Mouse (Mus musculus) limb, embryonic 12.5 days (tissue): ENCODE data around the gene Afap1l2. TPM values are rescaled to one million over a fixed set of nuclear protein-coding genes. Genes with fewer than 3 reads are reported as not detected.
A peak's percentile ranks its signal among the peaks of the same experiment; 100 is the strongest.

Experiments used
- ATAC-seq: fragments of 200-750 bp; cut with Nextera tagmentation; 2 replicates; pipeline ENCODE4 v1.8.0; 2017; ENCODE audit warnings: low read depth, moderate TSS enrichment; ENCODE audit not compliant: insufficient number of reproducible peaks, insufficient read depth, low FRiP score, low TSS enrichment
- H3K27ac ChIP-seq: fragments of 300-500 bp; sonication (generic); 2 replicates; pipeline ENCODE4 v1.5.1; 2016; ENCODE audit warnings: mild to moderate bottlenecking, moderate library complexity
- H3K27me3 ChIP-seq: fragments of 300-500 bp; sonication (generic); 2 replicates; pipeline ENCODE4 v1.6.1; 2016; ENCODE audit warnings: mild to moderate bottlenecking, moderate library complexity
- H3K36me3 ChIP-seq: fragments of 300-500 bp; sonication (generic); 2 replicates; pipeline ENCODE4 v1.6.1; 2016; ENCODE audit warnings: mild to moderate bottlenecking, moderate library complexity
- H3K4me1 ChIP-seq: fragments of 300-500 bp; sonication (generic); replicated peaks from 2 replicates; pipeline ENCODE4 v1.6.1; 2016
- H3K4me2 ChIP-seq: fragments of 300-500 bp; sonication (generic); 2 replicates; pipeline ENCODE4 v1.6.1; 2016; ENCODE audit warnings: mild to moderate bottlenecking, moderate library complexity
- H3K4me3 ChIP-seq: fragments of 300-500 bp; sonication (generic); replicated peaks from 2 replicates; pipeline ENCODE4 v1.5.1; 2016; ENCODE audit warnings: mild to moderate bottlenecking
- H3K9ac ChIP-seq: fragments of 300-500 bp; sonication (generic); replicated peaks from 2 replicates; pipeline ENCODE4 v1.6.1; 2016; ENCODE audit warnings: mild to moderate bottlenecking, moderate library complexity
- H3K9me3 ChIP-seq: fragments of 300-500 bp; sonication (generic); 2 replicates; pipeline ENCODE4 v1.6.1; 2016; ENCODE audit warnings: mild to moderate bottlenecking, moderate library complexity
- WGBS: fragments of 180-500 bp; shearing (Covaris S2); methylation state at CpG from one replicate; pipeline ENCODE4 v1.1.7; 2016; 5-methylcytosine and 5-hydroxymethylcytosine counted together
- polyA plus RNA-seq: library from polyadenylated mRNA; unstranded; fragments of >200 nt; fragmentation: Nextera tagmentation; extraction: Ambion mirVana; gene quantifications from 2 replicates; pipeline ENCODE4 v1.2.1, GENCODE M21; 2016

Afap1l2 gene
- polyA plus RNA-seq, 1 experiment from 2014 or later: 2.3 TPM

GRCm38 (mm10) chr19:56950818-56951217 lies 57.2 kb downstream of the Afap1l2 start:
- no peaks in the 10 kb centered on the region for H3K36me3 ChIP-seq
- no peak overlapping the region for H3K27ac ChIP-seq
- WGBS: 85% methylated on average over 7 of the region's 7 CpGs
- no peaks in the 10 kb centered on the region for H3K9me3 ChIP-seq
- no peaks in the 10 kb centered on the region for H3K27me3 ChIP-seq
- peaks cover 4% of the 10 kb centered on the region; the same call in 1 of the 2 replicates for H3K4me1 ChIP-seq
- no peak for ATAC-seq
- H3K4me3 ChIP-seq: no peak overlapping the region
- no peak overlapping the region for H3K4me2 ChIP-seq
- no peak overlapping the region for H3K9ac ChIP-seq

DNA sequence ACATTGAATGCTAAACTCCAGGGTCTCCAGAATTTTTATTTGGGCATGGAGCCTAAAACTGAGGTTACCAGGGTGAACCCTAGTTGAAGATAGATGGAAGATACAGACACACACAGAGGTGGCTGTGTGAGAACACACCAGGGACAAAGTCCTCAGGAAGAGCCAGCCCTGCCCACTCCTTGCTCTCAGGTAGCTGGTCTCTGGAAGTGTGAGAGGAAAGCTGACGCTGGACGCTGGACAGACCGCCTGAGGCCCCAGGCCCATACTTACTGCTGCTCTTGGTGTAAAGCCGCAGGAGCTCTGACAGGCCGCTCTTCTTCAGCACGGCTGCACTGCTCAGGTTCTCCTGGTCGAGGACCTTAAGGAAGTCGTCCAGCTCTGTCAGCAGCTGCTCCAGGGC lies 58.2 kb downstream of the Afap1l2 start:
- Histone ChIP-seq H3K9me3 (no peaks in the 10 kb centered on the region), H3K4me3 (no peak overlapping the region), H3K27me3 (no peaks in the 10 kb centered on the region), H3K4me1 (peaks cover 8% of the 10 kb centered on the region; the same call in 1 of the 2 replicates), H3K4me2 (no peak overlapping the region), H3K9ac (no peak overlapping the region), H3K36me3 (no peaks in the 10 kb centered on the region), H3K27ac (no peak overlapping the region)
- WGBS: 56% methylated on average over 8 of the region's 8 CpGs
- ATAC-seq: no peak

DNA sequence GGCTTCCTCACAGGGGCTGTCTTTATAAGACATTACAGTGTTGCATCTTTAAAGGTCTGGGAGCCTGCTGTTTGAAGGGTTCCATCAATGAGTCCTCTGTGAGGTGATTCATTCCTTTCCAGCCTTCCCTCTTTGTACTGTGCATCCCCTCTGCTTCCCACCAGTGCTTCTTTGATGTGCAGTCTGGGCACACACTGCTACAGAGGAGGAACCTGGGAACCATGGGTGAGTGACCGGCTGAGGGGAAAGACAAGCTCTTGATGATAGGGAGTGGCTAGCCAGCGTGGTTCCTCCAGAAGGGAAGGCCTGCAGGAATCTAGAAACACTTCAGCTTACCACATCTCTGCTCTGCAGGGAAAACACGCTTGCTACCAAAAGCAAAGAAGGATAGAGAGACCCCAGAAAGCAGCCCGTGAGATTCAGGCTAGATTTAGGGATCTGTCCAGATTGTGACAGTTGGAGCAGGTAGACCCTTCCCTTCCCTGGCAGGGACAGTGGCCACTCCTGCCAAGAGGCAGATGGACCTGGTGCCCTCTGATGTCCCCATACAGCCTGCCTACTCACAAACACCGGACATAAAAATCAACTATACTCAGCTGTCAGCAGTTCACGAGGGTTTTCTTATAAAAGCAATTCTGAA lies 59.9 kb downstream of the Afap1l2 start:
- peaks cover 8% of the 10 kb centered on the region; the same call in 1 of the 2 replicates for H3K4me1 ChIP-seq
- ATAC-seq: no peak
- 69% methylated on average over 6 of the region's 6 CpGs for WGBS
- H3K4me2 ChIP-seq: no peak overlapping the region
- H3K9me3 ChIP-seq: peaks cover 1% of the 10 kb centered on the region; the same call in 1 of the 2 replicates
- H3K9ac ChIP-seq: no peak overlapping the region
- H3K36me3 ChIP-seq: no peaks in the 10 kb centered on the region
- H3K27me3 ChIP-seq: no peaks in the 10 kb centered on the region
- H3K27ac ChIP-seq: no peak overlapping the region
- no peak overlapping the region for H3K4me3 ChIP-seq

- no peak overlapping the region for H3K9ac ChIP-seq
- H3K4me1 ChIP-seq: peaks cover 8% of the 10 kb centered on the region; the same call in 1 of the 2 replicates
- H3K27ac ChIP-seq: no peak overlapping the region
- H3K4me3 ChIP-seq: no peak overlapping the region
- H3K4me2 ChIP-seq: no peak overlapping the region
- H3K27me3 ChIP-seq: no peaks in the 10 kb centered on the region
- H3K9me3 ChIP-seq: peaks cover 5% of the 10 kb centered on the region; the same call in 1 of the 2 replicates
- WGBS: 87% methylated on average over 3 of the region's 3 CpGs
- ATAC-seq: no peak
- H3K36me3 ChIP-seq: no peaks in the 10 kb centered on the region
Measured at GRCm38 (mm10) chr19:56946727-56947126, 61.3 kb downstream of the Afap1l2 start.

DNA sequence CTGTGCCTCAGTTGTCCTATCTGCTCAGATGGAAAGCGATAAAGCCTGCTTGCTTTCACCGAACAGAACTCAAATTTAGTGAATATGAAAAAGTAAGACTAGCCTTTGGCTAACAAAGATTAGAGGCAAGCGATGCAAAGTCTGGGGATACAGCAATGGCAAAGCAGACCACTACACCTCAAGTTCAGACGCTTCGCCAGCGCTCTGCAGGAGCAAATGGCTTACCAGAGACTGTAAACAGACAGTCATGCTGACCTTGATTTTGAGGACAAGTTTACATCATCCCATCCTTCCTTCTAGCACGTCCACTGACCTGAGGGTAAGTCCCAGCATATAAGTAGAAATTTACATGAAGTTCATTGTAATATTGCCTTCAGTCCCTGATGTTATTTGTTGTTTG lies 61.8 kb downstream of the Afap1l2 start:
- Histone ChIP-seq H3K4me1 (peaks cover 8% of the 10 kb centered on the region; the same call in 1 of the 2 replicates), H3K4me2 (no peak overlapping the region), H3K9me3 (peaks cover 5% of the 10 kb centered on the region; the same call in 1 of the 2 replicates), H3K9ac (no peak overlapping the region), H3K4me3 (no peak overlapping the region), H3K27ac (no peak overlapping the region), H3K27me3 (no peaks in the 10 kb centered on the region), H3K36me3 (no peaks in the 10 kb centered on the region)
- WGBS: 90% methylated on average over 7 of the region's 7 CpGs
- no peak for ATAC-seq

GRCm38 (mm10) chr19:56945621-56946020 lies 62.4 kb downstream of the Afap1l2 start:
- peaks cover 5% of the 10 kb centered on the region; the same call in 1 of the 2 replicates for H3K9me3 ChIP-seq
- ATAC-seq: no peak
- no peak overlapping the region for H3K9ac ChIP-seq
- 62% methylated on average over 2 of the region's 2 CpGs for WGBS
- no peak overlapping the region for H3K27ac ChIP-seq
- H3K4me3 ChIP-seq: no peak overlapping the region
- peaks cover 8% of the 10 kb centered on the region; the same call in 1 of the 2 replicates for H3K4me1 ChIP-seq
- H3K27me3 ChIP-seq: no peaks in the 10 kb centered on the region
- H3K36me3 ChIP-seq: no peaks in the 10 kb centered on the region
- H3K4me2 ChIP-seq: no peak overlapping the region

DNA sequence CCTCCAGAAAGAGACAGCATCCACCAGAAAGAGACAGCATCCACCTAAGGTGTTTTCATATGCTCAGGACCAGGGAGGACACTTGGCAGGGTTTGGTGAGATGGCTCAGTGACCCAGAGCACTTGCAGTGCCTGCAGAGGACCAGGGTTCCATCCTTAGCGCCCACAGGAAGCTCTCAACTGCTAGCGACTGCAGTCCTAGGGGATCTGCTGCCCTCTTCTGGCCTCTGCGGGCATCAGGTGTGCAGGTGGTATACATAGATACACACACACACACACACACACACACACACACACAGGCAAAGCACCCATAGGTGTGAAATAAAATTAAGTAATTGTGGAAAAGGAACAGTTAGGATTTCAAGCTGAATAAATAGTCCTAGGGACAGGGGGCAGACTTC lies 63.2 kb downstream of the Afap1l2 start:
- H3K9ac ChIP-seq: no peak overlapping the region
- WGBS: 100% methylated on average over 3 of the region's 3 CpGs
- H3K4me2 ChIP-seq: no peak overlapping the region
- H3K4me3 ChIP-seq: no peak overlapping the region
- peaks cover 8% of the 10 kb centered on the region; the same call in 1 of the 2 replicates for H3K4me1 ChIP-seq
- no peak overlapping the region for H3K27ac ChIP-seq
- no peaks in the 10 kb centered on the region for H3K27me3 ChIP-seq
- H3K9me3 ChIP-seq: peaks cover 5% of the 10 kb centered on the region; the same call in 1 of the 2 replicates
- no peak for ATAC-seq
- H3K36me3 ChIP-seq: no peaks in the 10 kb centered on the region

GRCm38 (mm10) chr19:56944211-56944610 lies 63.8 kb downstream of the Afap1l2 start:
- Histone ChIP-seq H3K4me3 (no peak overlapping the region), H3K9ac (no peak overlapping the region), H3K4me1 (peaks cover 8% of the 10 kb centered on the region; the same call in 1 of the 2 replicates), H3K36me3 (no peaks in the 10 kb centered on the region), H3K27me3 (no peaks in the 10 kb centered on the region), H3K4me2 (no peak overlapping the region), H3K27ac (0 out of 2 replicates have a peak overlapping the region, but pooled peaks have one; percentile 23), H3K9me3 (peaks cover 5% of the 10 kb centered on the region; the same call in 1 of the 2 replicates)
- WGBS: 46% methylated on average over 9 of the region's 9 CpGs
- ATAC-seq: no peak

GRCm38 (mm10) chr19:56942216-56942615 lies 65.8 kb downstream of the Afap1l2 start:
- Histone ChIP-seq H3K27me3 (no peaks in the 10 kb centered on the region), H3K4me2 (no peak overlapping the region), H3K9me3 (peaks cover 5% of the 10 kb centered on the region; the same call in 1 of the 2 replicates), H3K27ac (no peak overlapping the region), H3K36me3 (no peaks in the 10 kb centered on the region), H3K4me3 (no peak overlapping the region), H3K9ac (no peak overlapping the region), H3K4me1 (peaks cover 8% of the 10 kb centered on the region; the same call in 1 of the 2 replicates)
- 90% methylated on average over 7 of the region's 7 CpGs for WGBS
- ATAC-seq: no peak

DNA sequence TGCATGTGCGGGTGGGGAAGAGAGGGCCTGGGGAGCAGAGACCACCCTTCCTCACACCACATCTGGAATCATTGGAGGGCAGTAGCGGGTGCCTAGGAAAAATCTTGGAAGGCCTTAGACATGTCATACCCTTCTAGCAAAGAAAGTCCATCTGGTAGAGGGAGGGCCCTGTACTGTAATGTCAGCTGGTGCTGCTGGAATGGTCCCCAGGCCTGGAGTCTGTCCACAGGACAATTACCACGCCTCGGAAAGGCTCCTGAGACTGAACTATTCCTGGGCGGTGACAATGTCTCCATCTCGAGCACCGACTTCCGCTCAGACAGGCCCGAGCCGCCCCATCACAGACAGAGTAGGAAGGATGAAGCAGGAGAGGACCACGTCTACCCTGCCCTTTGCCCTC lies 67.5 kb downstream of the Afap1l2 start:
- Histone ChIP-seq H3K4me1 (0 out of 2 replicates have a peak, but pooled peaks cover 5% of the 10 kb centered on the region), H3K4me2 (no peak overlapping the region), H3K27ac (no peak overlapping the region), H3K27me3 (no peaks in the 10 kb centered on the region), H3K9me3 (peaks cover 5% of the 10 kb centered on the region; the same call in 1 of the 2 replicates), H3K9ac (no peak overlapping the region), H3K36me3 (no peaks in the 10 kb centered on the region), H3K4me3 (no peak overlapping the region)
- no peak for ATAC-seq
- WGBS: 90% methylated on average over 11 of the region's 11 CpGs

- H3K9me3 ChIP-seq: peaks cover 5% of the 10 kb centered on the region; the same call in 1 of the 2 replicates
- H3K4me3 ChIP-seq: no peak overlapping the region
- H3K4me1 ChIP-seq: 0 out of 2 replicates have a peak, but pooled peaks cover 5% of the 10 kb centered on the region
- no peak overlapping the region for H3K9ac ChIP-seq
- 86% methylated on average over 9 of the region's 9 CpGs for WGBS
- no peak for ATAC-seq
- no peak overlapping the region for H3K4me2 ChIP-seq
- H3K27ac ChIP-seq: no peak overlapping the region
- no peaks in the 10 kb centered on the region for H3K36me3 ChIP-seq
- H3K27me3 ChIP-seq: no peaks in the 10 kb centered on the region
Measured at GRCm38 (mm10) chr19:56939826-56940225, 68.2 kb downstream of the Afap1l2 start.
